Mouse (Mus musculus) kidney, adult 2 months (tissue): ENCODE measurements around the gene Tesmin.
A peak's percentile ranks its signal among the peaks of the same experiment; 100 is the strongest.

Experiments
- CTCF ChIP-seq: fragments of 200-500 bp; conservative IDR thresholded peaks from 2 replicates; pipeline ENCODE4 v1.5.1; 2011; ENCODE audit warnings: low read depth, mild to moderate bottlenecking, control low read depth, low read length, moderate library complexity, mixed read lengths; ENCODE audit not compliant: insufficient read depth, insufficient read length
- POLR2A ChIP-seq: fragments of 200-500 bp; IDR thresholded peaks from one replicate; pipeline ENCODE4 v1.6.1; 2011; ENCODE audit warnings: low read depth, low read length, control low read depth

GRCm38 (mm10) chr19:3357620-3358019, 31.0 kb upstream of the Tesmin start:
- TF ChIP-seq POLR2A (no peak), CTCF (peak; percentile 20; the same call in 1 of the 2 replicates)
